Mouse (Mus musculus): ENCODE measurements around the gene Myo1g.

The Myo1g gene

GRCm38 (mm10) chr11:6520507-6521173, at the start of gene Myo1g:
Gene Myo1g (minus strand): TSS chr11:6520965.
- peak; percentile 74 for DNase-seq

GRCm38 (mm10) chr11:6569410-6569777, 48.6 kb upstream of the Myo1g start:
- no peak for DNase-seq

- DNase-seq = peak; percentile 52
These were observed 48.0 kb upstream of the Myo1g start for GRCm38 (mm10) chr11:6568584-6569409.

GRCm38 (mm10) chr11:6567951-6568350, 47.2 kb upstream of the Myo1g start:
- no peak for DNase-seq

GRCm38 (mm10) chr11:6566496-6566895, 45.7 kb upstream of the Myo1g start:
- DNase-seq = peak; percentile 11

- no peak for DNase-seq
These were observed 42.4 kb upstream of the Myo1g start for GRCm38 (mm10) chr11:6563201-6563600.

- DNase-seq = peak; percentile 64
These were observed 41.6 kb upstream of the Myo1g start for GRCm38 (mm10) chr11:6562359-6562758.

- DNase-seq = peak; percentile 53
These were observed 40.7 kb upstream of the Myo1g start for GRCm38 (mm10) chr11:6561474-6561873.

GRCm38 (mm10) chr11:6560655-6561360, 40.0 kb upstream of the Myo1g start:
- DNase-seq = peak; percentile 65

GRCm38 (mm10) chr11:6559996-6560395, 39.2 kb upstream of the Myo1g start:
- DNase-seq = peak; percentile 42

GRCm38 (mm10) chr11:6558234-6558633, 37.5 kb upstream of the Myo1g start:
- DNase-seq = peak; percentile 48

GRCm38 (mm10) chr11:6550201-6550600, 29.4 kb upstream of the Myo1g start:
- no peak for DNase-seq

GRCm38 (mm10) chr11:6549770-6550169, 29.0 kb upstream of the Myo1g start:
- DNase-seq = no peak

GRCm38 (mm10) chr11:6547696-6548325, 27.0 kb upstream of the Myo1g start:
- no peak for DNase-seq

GRCm38 (mm10) chr11:6547037-6547680, 26.4 kb upstream of the Myo1g start:
- DNase-seq = peak; percentile 80

GRCm38 (mm10) chr11:6546205-6547013, 25.6 kb upstream of the Myo1g start, which contains the start of gene Ccm2:
Gene Ccm2 (plus strand): TSS chr11:6546887.
- DNase-seq = peak; percentile 96

GRCm38 (mm10) chr11:6545857-6546192, 25.1 kb upstream of the Myo1g start:
- DNase-seq = no peak

GRCm38 (mm10) chr11:6545186-6545856, 24.6 kb upstream of the Myo1g start:
- no peak for DNase-seq

GRCm38 (mm10) chr11:6544683-6545082, 23.9 kb upstream of the Myo1g start:
- DNase-seq = no peak

- no peak for DNase-seq
These were observed 10.0 kb upstream of the Myo1g start for GRCm38 (mm10) chr11:6530746-6531145.

GRCm38 (mm10) chr11:6529961-6530360, 9.2 kb upstream of the Myo1g start:
- DNase-seq = no peak

Data from thymus, postnatal 4 days (tissue).